Mouse (Mus musculus) heart, embryonic 14.5 days (tissue): ENCODE results near the gene 1700001C19Rik. TPM values are rescaled to one million over a fixed set of nuclear protein-coding genes. Genes with fewer than 3 reads are reported as not detected.
A peak's percentile ranks its signal among the peaks of the same experiment; 100 is the strongest.

ENCODE experiments used
- ATAC-seq: fragments of 200-750 bp; cut with Nextera tagmentation; 2 replicates; pipeline ENCODE4 v1.8.0; 2017; ENCODE audit warnings: low read depth, moderate TSS enrichment; ENCODE audit not compliant: insufficient number of reproducible peaks, insufficient read depth, low FRiP score
- H3K27ac ChIP-seq, 2 experiments: fragments of 200-500 bp in 1 of 2; fragments of 300-500 bp in 1 of 2; sonication (generic) in 1 of 2; replicated peaks in 1 of 2; 2 replicates each; pipeline ENCODE4 v1.5.1; 2012 to 2014; ENCODE audit warnings: low read depth in 2 of 2, low read length in 2 of 2, control low read depth in 1 of 2, mild to moderate bottlenecking in 1 of 2, mixed read lengths in 1 of 2; ENCODE audit not compliant: control insufficient read depth in 1 of 2, insufficient read depth in 1 of 2
- H3K27me3 ChIP-seq: fragments of 300-500 bp; sonication (generic); 2 replicates; pipeline ENCODE4 v1.6.1; 2014; ENCODE audit warnings: mild to moderate bottlenecking, low read length, control low read depth; ENCODE audit not compliant: control insufficient read depth, insufficient read depth
- H3K36me3 ChIP-seq: fragments of 300-500 bp; sonication (generic); 2 replicates; pipeline ENCODE4 v1.6.1; 2014; ENCODE audit warnings: mild to moderate bottlenecking, control low read depth, low read length, mixed read lengths; ENCODE audit not compliant: control insufficient read depth, insufficient read depth
- H3K4me1 ChIP-seq, 2 experiments: fragments of 200-500 bp in 1 of 2; fragments of 300-500 bp in 1 of 2; sonication (generic) in 1 of 2; 2 replicates each; pipeline ENCODE4 v1.6.1; 2012 to 2014; ENCODE audit warnings: low read length in 2 of 2, control low read depth in 1 of 2, mixed read lengths in 1 of 2; ENCODE audit not compliant: control insufficient read depth in 2 of 2, insufficient read depth in 2 of 2
- H3K4me2 ChIP-seq: fragments of 300-500 bp; sonication (generic); 2 replicates; pipeline ENCODE4 v1.6.1; 2014; ENCODE audit warnings: mild to moderate bottlenecking, low read length
- H3K4me3 ChIP-seq, 2 experiments: fragments of 200-500 bp in 1 of 2; fragments of 300-500 bp in 1 of 2; sonication (generic) in 1 of 2; 2 replicates each; pipeline ENCODE4 v1.5.1; 2012 to 2014; ENCODE audit warnings: low read length in 2 of 2, mild to moderate bottlenecking in 2 of 2, control low read depth in 1 of 2, low read depth in 1 of 2, moderate library complexity in 1 of 2; ENCODE audit not compliant: control insufficient read depth in 1 of 2, insufficient read depth in 1 of 2
- H3K9ac ChIP-seq: fragments of 300-500 bp; sonication (generic); 2 replicates; pipeline ENCODE4 v1.6.1; 2014; ENCODE audit warnings: mild to moderate bottlenecking, low read length
- H3K9me3 ChIP-seq: fragments of 300-500 bp; sonication (generic); 2 replicates; pipeline ENCODE4 v1.6.1; 2016; ENCODE audit warnings: low read length, control low read depth; ENCODE audit not compliant: control insufficient read depth
- WGBS: fragments of 180-500 bp; shearing (Covaris S2); extraction: QIAGEN DNeasy Blood & Tissue Kit; methylation state at CpG from one replicate; pipeline ENCODE4 v1.1.7; 2014; 5-methylcytosine and 5-hydroxymethylcytosine counted together
- polyA plus RNA-seq: library from polyadenylated mRNA; unstranded; fragments of >200 nt; fragmentation: Nextera tagmentation; extraction: Ambion mirVana; gene quantifications from 2 replicates; pipeline ENCODE4 v1.2.1, GENCODE M21; 2014

The 1700001C19Rik gene
- polyA plus RNA-seq, 1 experiment from 2014 or later: 0.72 TPM

DNA sequence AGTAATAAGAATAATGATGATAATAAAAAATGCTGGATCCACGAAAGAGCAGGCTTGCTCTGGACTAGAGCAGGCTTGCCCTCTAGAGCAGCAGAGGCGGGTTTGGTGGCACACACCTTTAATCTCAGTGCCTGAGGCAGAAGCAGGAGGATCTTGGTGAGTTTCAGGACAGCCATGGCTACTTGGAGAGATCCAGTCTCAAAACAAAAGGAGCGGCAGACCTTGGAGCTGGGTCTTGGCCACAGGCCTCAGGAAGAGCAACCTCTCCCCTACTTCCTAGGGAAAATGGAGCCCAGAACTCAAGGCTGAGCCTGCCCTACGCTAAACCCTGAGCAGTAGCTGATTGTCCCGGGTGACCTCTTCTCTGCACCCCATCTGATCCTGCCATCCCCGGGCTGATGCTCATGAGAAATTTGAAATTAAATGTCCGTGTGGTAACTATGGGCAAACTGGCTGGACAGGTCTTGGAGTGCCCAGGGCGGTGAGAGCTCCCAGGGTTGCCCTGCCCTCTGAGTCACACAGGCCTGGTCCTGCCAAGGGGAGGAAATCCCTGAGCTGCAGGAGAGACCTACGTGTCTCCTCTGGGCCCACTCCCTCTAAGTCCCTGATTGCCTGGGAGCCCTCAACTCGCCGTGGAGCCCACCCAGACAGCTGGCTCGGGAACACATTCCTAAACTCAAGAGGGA lies 13.8 kb upstream of the 1700001C19Rik start:
- no peaks in the 10 kb centered on the region for H3K9me3 ChIP-seq
- peaks cover 64 to 87% of the 10 kb centered on the region in 2 experiments for H3K4me1 ChIP-seq
- no peak overlapping the region for H3K4me2 ChIP-seq
- no peak overlapping the region for H3K9ac ChIP-seq
- 57% methylated on average over 12 of the region's 12 CpGs for WGBS
- H3K4me3 ChIP-seq: no peak overlapping the region
- no peak for ATAC-seq
- H3K36me3 ChIP-seq: no peaks in the 10 kb centered on the region
- H3K27me3 ChIP-seq: no peaks in the 10 kb centered on the region
- peak overlapping the region; percentile 50 to 83 for H3K27ac ChIP-seq

DNA sequence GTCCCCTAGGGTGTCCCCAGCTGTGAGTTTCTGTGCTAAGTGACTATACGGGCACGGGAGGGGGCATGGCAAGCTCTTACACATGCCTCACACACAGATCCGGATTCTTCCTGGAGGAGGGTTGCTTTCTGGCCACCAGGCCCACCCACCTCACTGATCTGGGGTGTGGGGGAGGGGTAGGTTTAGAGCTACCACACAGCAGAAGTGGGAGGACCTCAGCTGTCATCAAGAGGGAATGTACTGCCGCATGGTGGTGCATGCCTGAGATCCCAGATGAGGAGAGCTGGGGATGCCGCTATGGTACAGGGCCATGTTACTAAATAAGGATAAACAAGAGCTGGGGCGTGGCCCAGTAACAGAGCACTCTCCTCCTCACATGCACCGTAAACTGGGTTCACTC lies 13.1 kb upstream of the 1700001C19Rik start:
- Histone ChIP-seq H3K27ac (peak overlapping the region; percentile 86 to 88), H3K4me3 (no peak overlapping the region), H3K27me3 (no peaks in the 10 kb centered on the region), H3K4me2 (no peak overlapping the region), H3K4me1 (peaks cover 67 to 87% of the 10 kb centered on the region in 2 experiments), H3K9me3 (no peaks in the 10 kb centered on the region), H3K9ac (peak overlapping the region; percentile 13; the same call in 1 of the 2 replicates), H3K36me3 (no peaks in the 10 kb centered on the region)
- WGBS: 17% methylated on average over 7 of the region's 7 CpGs
- peak; percentile 78 for ATAC-seq

DNA sequence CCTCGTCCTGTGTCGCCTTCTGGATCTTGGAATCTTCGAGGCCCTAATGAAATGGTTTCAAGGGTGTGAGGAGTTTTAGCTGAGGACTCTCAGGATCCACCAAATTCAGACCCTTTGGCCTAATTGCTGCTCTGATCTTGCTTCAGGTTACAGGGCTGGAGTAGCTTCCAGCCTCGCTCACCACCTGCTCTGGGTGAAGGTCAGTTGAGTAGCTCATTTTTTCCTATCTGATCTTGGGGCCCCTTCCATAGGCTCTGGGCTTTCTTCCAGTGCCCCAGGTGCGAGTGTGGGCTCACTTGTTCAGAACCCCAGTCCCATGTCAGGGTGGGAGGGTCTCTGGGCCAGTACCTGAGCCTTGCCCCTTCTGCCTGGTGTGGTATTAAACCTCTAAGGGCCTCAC lies 12.3 kb upstream of the 1700001C19Rik start:
- Histone ChIP-seq H3K4me3 (no peak overlapping the region), H3K36me3 (no peaks in the 10 kb centered on the region), H3K9me3 (no peaks in the 10 kb centered on the region), H3K4me1 (peaks cover 61 to 81% of the 10 kb centered on the region in 2 experiments), H3K27me3 (no peaks in the 10 kb centered on the region), H3K27ac (peak overlapping the region; percentile 86 to 88), H3K4me2 (no peak overlapping the region), H3K9ac (peak overlapping the region; percentile 13; the same call in 1 of the 2 replicates)
- ATAC-seq: no peak
- 59% methylated on average over 5 of the region's 5 CpGs for WGBS

DNA sequence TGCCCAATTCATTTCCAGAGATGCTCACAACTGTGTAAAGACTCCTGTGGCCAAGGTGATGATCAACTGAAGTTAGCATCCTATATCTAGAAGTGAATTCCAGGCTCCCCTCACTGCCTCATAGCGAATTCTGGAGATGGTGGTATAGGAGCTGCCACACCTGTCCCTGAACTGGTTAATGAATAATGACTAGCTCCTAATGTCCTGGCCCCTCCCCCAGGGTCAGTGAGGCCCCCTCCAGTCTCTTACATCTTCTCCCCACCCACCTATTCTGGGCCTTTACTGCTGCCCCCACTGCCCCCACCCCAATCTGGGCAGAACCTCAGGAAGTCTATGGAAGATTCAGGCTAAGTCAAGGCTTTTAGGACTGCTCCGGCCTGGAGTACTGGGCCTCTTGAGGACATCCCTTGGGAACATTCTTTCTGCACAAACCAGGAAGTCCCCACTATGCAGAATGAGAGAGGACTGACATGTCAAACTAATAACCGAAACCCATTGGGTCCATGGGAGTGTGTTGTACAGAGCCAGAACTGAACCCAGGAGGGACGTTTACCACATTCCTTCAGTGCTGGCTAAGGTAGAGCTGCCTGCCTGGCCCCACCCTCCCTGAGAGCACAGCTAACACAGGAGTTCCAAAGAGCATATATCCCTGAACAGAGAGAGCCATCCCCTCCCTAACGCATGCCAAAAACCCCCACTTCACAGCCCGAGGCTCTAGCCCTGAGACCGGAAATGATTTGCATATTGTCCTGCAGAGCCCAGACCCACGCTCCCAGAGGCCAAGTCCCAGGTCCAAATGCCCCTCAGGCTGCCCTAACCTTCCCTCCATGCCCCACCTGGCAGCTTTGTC lies 11.6 kb upstream of the 1700001C19Rik start:
- no peak overlapping the region; the same call in 1 of the 2 replicates for H3K9ac ChIP-seq
- H3K36me3 ChIP-seq: no peaks in the 10 kb centered on the region
- H3K27ac ChIP-seq: peak overlapping the region; percentile 86 to 88
- no peaks in the 10 kb centered on the region for H3K27me3 ChIP-seq
- H3K9me3 ChIP-seq: no peaks in the 10 kb centered on the region
- WGBS: 34% methylated on average over 8 of the region's 8 CpGs
- no peak overlapping the region for H3K4me3 ChIP-seq
- ATAC-seq: no peak
- H3K4me2 ChIP-seq: no peak overlapping the region
- H3K4me1 ChIP-seq: peaks cover 65 to 83% of the 10 kb centered on the region in 2 experiments

DNA sequence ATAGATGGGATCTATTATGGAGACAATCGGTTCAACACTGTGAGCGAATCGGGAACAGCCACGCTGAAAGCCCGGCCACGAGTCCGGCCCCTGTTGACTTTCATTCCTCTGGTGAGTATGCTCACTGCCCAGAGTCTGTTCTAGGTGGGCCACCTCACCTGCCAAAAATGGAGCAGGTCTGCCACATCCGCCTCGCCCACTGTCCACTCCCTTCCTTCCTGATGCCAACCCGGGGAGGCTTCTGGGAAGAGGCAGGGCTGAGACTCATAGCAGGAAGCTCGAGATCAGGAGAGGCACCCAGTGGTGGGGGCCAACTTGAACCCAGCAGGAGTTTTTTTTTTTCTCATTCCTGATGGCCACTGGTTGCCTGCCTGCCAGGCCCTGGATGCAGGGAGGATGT lies 9.4 kb upstream of the 1700001C19Rik start:
- ATAC-seq: no peak
- H3K27ac ChIP-seq: peak overlapping the region; percentile 69 to 75
- H3K9ac ChIP-seq: no peak overlapping the region

DNA sequence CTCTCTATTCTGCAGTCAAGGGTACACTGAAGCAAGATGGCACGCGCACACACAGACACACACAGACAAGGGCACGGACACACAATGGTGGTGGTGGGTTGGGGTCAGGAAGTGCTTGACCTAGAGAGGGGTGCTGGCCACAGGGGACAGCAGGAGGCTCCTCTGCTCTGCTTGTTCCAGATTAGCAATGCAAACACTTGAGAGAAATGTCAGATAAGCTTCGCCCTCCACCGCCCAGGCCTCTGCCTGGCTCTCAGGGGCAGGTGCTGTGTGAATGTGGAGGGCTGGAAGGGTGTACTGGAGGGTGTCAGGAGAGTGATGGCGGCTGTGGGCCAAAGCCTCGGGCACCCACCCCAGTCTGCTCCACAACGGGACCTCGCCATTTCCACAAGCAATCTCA lies 8.8 kb upstream of the 1700001C19Rik start:
- H3K27ac ChIP-seq: peak overlapping the region; percentile 69 to 75
- 26% methylated on average over 9 of the region's 9 CpGs for WGBS

More for the DNA sequence above, 9.4 kb upstream of the 1700001C19Rik start:
- peaks cover 57 to 70% of the 10 kb centered on the region in 2 experiments for H3K4me1 ChIP-seq
- H3K4me2 ChIP-seq: 0 out of 2 replicates have a peak overlapping the region, but pooled peaks have one; percentile 0
- WGBS: 72% methylated on average over 11 of the region's 11 CpGs
- H3K36me3 ChIP-seq: no peaks in the 10 kb centered on the region
- H3K4me3 ChIP-seq: no peak overlapping the region
- no peaks in the 10 kb centered on the region for H3K27me3 ChIP-seq
- H3K9me3 ChIP-seq: no peaks in the 10 kb centered on the region

DNA sequence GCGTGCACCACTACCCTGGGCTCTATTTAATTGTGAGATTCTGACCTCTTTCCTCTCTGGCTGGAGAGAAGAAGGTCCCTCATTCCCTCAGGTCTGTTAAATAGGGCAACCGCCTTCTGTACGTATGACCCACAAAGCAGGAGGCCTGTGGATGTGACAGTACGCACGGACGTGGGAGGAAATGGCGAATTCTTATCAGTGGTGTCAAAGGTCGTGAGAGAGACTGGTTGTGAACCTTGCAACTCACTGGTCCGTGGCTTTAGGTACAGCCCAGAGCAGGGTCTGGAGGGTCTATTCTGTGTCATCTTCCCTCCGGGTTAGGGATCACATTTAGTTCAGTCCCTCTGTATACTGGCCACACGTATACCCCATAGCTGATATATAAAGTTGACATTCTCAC lies 8.3 kb upstream of the 1700001C19Rik start:
- no peak overlapping the region for H3K4me2 ChIP-seq
- WGBS: 57% methylated on average over 11 of the region's 11 CpGs
- peaks cover 51 to 70% of the 10 kb centered on the region in 2 experiments for H3K4me1 ChIP-seq
- H3K36me3 ChIP-seq: no peaks in the 10 kb centered on the region
- peak overlapping the region; percentile 69 to 75; a peak in 3 of 4 replicates for H3K27ac ChIP-seq
- ATAC-seq: no peak
- no peak overlapping the region for H3K4me3 ChIP-seq
- no peaks in the 10 kb centered on the region for H3K9me3 ChIP-seq
- H3K9ac ChIP-seq: no peak overlapping the region
- no peaks in the 10 kb centered on the region for H3K27me3 ChIP-seq

More for the DNA sequence above, 8.8 kb upstream of the 1700001C19Rik start:
- no peaks in the 10 kb centered on the region for H3K27me3 ChIP-seq
- H3K36me3 ChIP-seq: no peaks in the 10 kb centered on the region
- 0 out of 2 replicates have a peak overlapping the region, but pooled peaks have one; percentile 0 for H3K4me2 ChIP-seq
- peaks cover 55 to 70% of the 10 kb centered on the region in 2 experiments for H3K4me1 ChIP-seq
- no peak overlapping the region for H3K9ac ChIP-seq
- H3K4me3 ChIP-seq: no peak overlapping the region
- H3K9me3 ChIP-seq: no peaks in the 10 kb centered on the region
- 0 out of 2 replicates have a peak, but pooled peaks have one; percentile 20 for ATAC-seq
